Mouse (Mus musculus): ENCODE results near the gene Ttc39a.
A peak's percentile ranks its signal among the peaks of the same experiment; 100 is the strongest.

The Ttc39a gene

GRCm38 (mm10) chr4:109420138-109420795 is 13.8 kb downstream of the Ttc39a start:
- peak; percentile 48 to 68 for DNase-seq (ENCODE audit: low spot score in 2 of 2)

- no peak for DNase-seq (ENCODE audit: low spot score in 2 of 2)
Measured at GRCm38 (mm10) chr4:109421608-109422007, 15.2 kb downstream of the Ttc39a start.

GRCm38 (mm10) chr4:109422436-109422835 is 16.0 kb downstream of the Ttc39a start:
- no peak for DNase-seq (ENCODE audit: low spot score in 2 of 2)

- no peak for DNase-seq (ENCODE audit: low spot score in 2 of 2)
Measured at GRCm38 (mm10) chr4:109423438-109423837, 17.0 kb downstream of the Ttc39a start.

- peak in 1 of 2 experiments; percentile 5 for DNase-seq (ENCODE audit: low spot score in 2 of 2)
Measured at GRCm38 (mm10) chr4:109427058-109427457, 20.6 kb downstream of the Ttc39a start.

GRCm38 (mm10) chr4:109430250-109430649 is 23.8 kb downstream of the Ttc39a start:
- DNase-seq (ENCODE audit: low spot score in 2 of 2) = no peak

- DNase-seq (ENCODE audit: low spot score in 2 of 2) = peak; percentile 68 to 86
Measured at GRCm38 (mm10) chr4:109430854-109431253, 24.4 kb downstream of the Ttc39a start.

- DNase-seq (ENCODE audit: low spot score in 2 of 2) = no peak
Measured at GRCm38 (mm10) chr4:109432668-109433375, 26.4 kb downstream of the Ttc39a start.

GRCm38 (mm10) chr4:109433641-109434040 is 27.2 kb downstream of the Ttc39a start:
- DNase-seq (ENCODE audit: low spot score in 2 of 2) = no peak

GRCm38 (mm10) chr4:109434256-109434655 is 27.8 kb downstream of the Ttc39a start:
- DNase-seq (ENCODE audit: low spot score in 2 of 2) = no peak

GRCm38 (mm10) chr4:109437913-109438878 is 31.8 kb downstream of the Ttc39a start:
- peak; percentile 80 to 89 for DNase-seq (ENCODE audit: low spot score in 2 of 2)

GRCm38 (mm10) chr4:109439101-109439500 is 32.7 kb downstream of the Ttc39a start:
- peak; percentile 54 to 61 for DNase-seq (ENCODE audit: low spot score in 2 of 2)

GRCm38 (mm10) chr4:109439825-109440248 is 33.4 kb downstream of the Ttc39a start:
- DNase-seq (ENCODE audit: low spot score in 2 of 2) = peak; percentile 68 to 73

- peak; percentile 33 to 47 for DNase-seq (ENCODE audit: low spot score in 2 of 2)
Measured at GRCm38 (mm10) chr4:109440381-109440780, 34.0 kb downstream of the Ttc39a start.

GRCm38 (mm10) chr4:109441000-109441399 is 34.6 kb downstream of the Ttc39a start:
- DNase-seq (ENCODE audit: low spot score in 2 of 2) = peak in 1 of 2 experiments; percentile 38

- no peak for DNase-seq (ENCODE audit: low spot score in 2 of 2)
Measured at GRCm38 (mm10) chr4:109442126-109442525, 35.7 kb downstream of the Ttc39a start.

- no peak for DNase-seq (ENCODE audit: low spot score in 2 of 2)
Measured at GRCm38 (mm10) chr4:109442649-109443048, 36.2 kb downstream of the Ttc39a start.

GRCm38 (mm10) chr4:109444471-109444870 is 38.0 kb downstream of the Ttc39a start:
- DNase-seq (ENCODE audit: low spot score in 2 of 2) = no peak

- DNase-seq (ENCODE audit: low spot score in 2 of 2) = no peak
Measured at GRCm38 (mm10) chr4:109444951-109445350, 38.5 kb downstream of the Ttc39a start.

- peak; percentile 74 to 76 for DNase-seq (ENCODE audit: low spot score in 2 of 2)
Measured at GRCm38 (mm10) chr4:109445397-109445796, 39.0 kb downstream of the Ttc39a start.

- no peak for DNase-seq (ENCODE audit: low spot score in 2 of 2)
Measured at GRCm38 (mm10) chr4:109445956-109446355, 39.5 kb downstream of the Ttc39a start.

- DNase-seq (ENCODE audit: low spot score in 2 of 2) = no peak
Measured at GRCm38 (mm10) chr4:109448531-109448930, 42.1 kb downstream of the Ttc39a start.

Data from spleen, postnatal 10 days (tissue).